Mouse (Mus musculus) MEL (cell line): ENCODE measurements at regions not wholly inside any gene's neighbourhood (a gene's known extent, or its start where the extent isn't known, plus 50 kb on each side); places are given as distances from the start of the nearest gene placed in this dataset.

ENCODE experiments used
- DNase-seq: peaks from one replicate; pipeline ENCODE4 v3.0.0; 2011; ENCODE audit warnings: low read depth, low spot score
- H3K27ac ChIP-seq: 2 replicates; pipeline ENCODE4 v1.5.1; 2012; ENCODE audit warnings: low read depth, mild to moderate bottlenecking, control low read depth, low read length, moderate library complexity; ENCODE audit not compliant: control insufficient read depth
- H3K27me3 ChIP-seq, 2 experiments: fragments of 150-350 bp in 1 of 2; sonication (generic) in 1 of 2; 2 replicates each; pipeline ENCODE4 v1.6.1; 2012; ENCODE audit warnings: low read length in 2 of 2, mild to moderate bottlenecking in 2 of 2, improper control_type of control experiment in 1 of 2, moderate library complexity in 1 of 2; ENCODE audit not compliant: insufficient read depth in 2 of 2, control insufficient read depth in 1 of 2
- H3K36me3 ChIP-seq, 2 experiments: 2 replicates each; pipeline ENCODE4 v1.6.1; 2012 to 2014; ENCODE audit warnings: low read length in 2 of 2, improper control_type of control experiment in 1 of 2, inconsistent platforms in 1 of 2, mild to moderate bottlenecking in 1 of 2; ENCODE audit not compliant: insufficient read depth in 2 of 2, control insufficient read depth in 1 of 2
- H3K4me1 ChIP-seq, 2 experiments: fragments of 150-350 bp in 1 of 2; sonication (generic) in 1 of 2; 2 replicates each; pipeline ENCODE4 v1.6.1; 2012; ENCODE audit warnings: low read length in 2 of 2, improper control_type of control experiment in 1 of 2, mild to moderate bottlenecking in 1 of 2; ENCODE audit not compliant: insufficient read depth in 2 of 2, control insufficient read depth in 1 of 2
- H3K4me3 ChIP-seq, 2 experiments: fragments of 150-350 bp in 1 of 2; sonication (generic) in 1 of 2; 2 replicates each; pipeline ENCODE4 v1.5.1; 2012; ENCODE audit warnings: low read depth in 2 of 2, low read length in 2 of 2, mild to moderate bottlenecking in 2 of 2, moderate library complexity in 2 of 2, control low read depth in 1 of 2, improper control_type of control experiment in 1 of 2; ENCODE audit not compliant: control insufficient read depth in 1 of 2, insufficient read depth in 1 of 2
- H3K79me2 ChIP-seq: 2 replicates; pipeline ENCODE4 v1.6.1; 2012; ENCODE audit warnings: mild to moderate bottlenecking, low read length, moderate library complexity; ENCODE audit not compliant: control insufficient read depth, poor library complexity, insufficient read depth
- H3K9ac ChIP-seq: 2 replicates; pipeline ENCODE4 v1.6.1; 2012; ENCODE audit warnings: low read depth, mild to moderate bottlenecking, control low read depth, low read length, moderate library complexity; ENCODE audit not compliant: control insufficient read depth, poor library complexity, severe bottlenecking
- H3K9me3 ChIP-seq: fragments of 150-350 bp; sonication (generic); replicated peaks from 2 replicates; pipeline ENCODE4 v1.6.1; 2012; ENCODE audit warnings: mild to moderate bottlenecking, low read length, improper control_type of control experiment, moderate library complexity; ENCODE audit not compliant: insufficient read depth
- CHD1 ChIP-seq: IDR thresholded peaks from 2 replicates; pipeline ENCODE4 v1.6.1; 2012; ENCODE audit warnings: low read depth, mild to moderate bottlenecking, inconsistent platforms, low read length, improper control_type of control experiment
- E2F4 ChIP-seq: IDR thresholded peaks from 2 replicates; pipeline ENCODE4 v1.6.1; 2011; ENCODE audit warnings: low read depth, low read length, improper control_type of control experiment, borderline replicate concordance
- EP300 ChIP-seq, 2 experiments: IDR thresholded peaks; 2 replicates each; pipeline ENCODE4 v1.6.1; 2011; ENCODE audit warnings: improper control_type of control experiment in 2 of 2, low read length in 2 of 2, low read depth in 1 of 2, mild to moderate bottlenecking in 1 of 2
- KAT2A ChIP-seq: conservative IDR thresholded peaks from 2 replicates; pipeline ENCODE4 v1.6.1; 2012; ENCODE audit warnings: low read depth, low read length, improper control_type of control experiment, inconsistent platforms
- MAX ChIP-seq: IDR thresholded peaks from 2 replicates; pipeline ENCODE4 v1.6.1; 2011; ENCODE audit warnings: low read length, improper control_type of control experiment
- MAZ ChIP-seq: IDR thresholded peaks from 2 replicates; pipeline ENCODE4 v1.6.1; 2012; ENCODE audit warnings: low read depth, mild to moderate bottlenecking, inconsistent platforms, low read length, improper control_type of control experiment
- MEF2A ChIP-seq: IDR thresholded peaks from 2 replicates; pipeline ENCODE4 v1.6.1; 2014; ENCODE audit warnings: low read depth, mild to moderate bottlenecking, inconsistent platforms, low read length, improper control_type of control experiment; ENCODE audit not compliant: poor library complexity, insufficient replicate concordance, severe bottlenecking; ENCODE audit errors: extremely low read depth
- MYB ChIP-seq: IDR thresholded peaks from 2 replicates; pipeline ENCODE4 v1.6.1; 2011; ENCODE audit warnings: mild to moderate bottlenecking, low read depth, low read length, improper control_type of control experiment
- MYC ChIP-seq: IDR thresholded peaks from 2 replicates; pipeline ENCODE4 v1.6.1; 2011; ENCODE audit warnings: low read depth, mild to moderate bottlenecking, low read length, improper control_type of control experiment, moderate library complexity
- NELFE ChIP-seq: IDR thresholded peaks from 2 replicates; pipeline ENCODE4 v1.6.1; 2011; ENCODE audit warnings: low read depth, low read length, improper control_type of control experiment
- POLR2A ChIP-seq, 2 experiments: IDR thresholded peaks; 2 replicates each; pipeline ENCODE4 v1.6.1; 2011 to 2012; ENCODE audit warnings: low read length in 2 of 2, mild to moderate bottlenecking in 2 of 2, control low read depth in 1 of 2, improper control_type of control experiment in 1 of 2, low read depth in 1 of 2, moderate library complexity in 1 of 2; ENCODE audit not compliant: control insufficient read depth in 1 of 2, insufficient read depth in 1 of 2, poor library complexity in 1 of 2
- POLR2AphosphoS2 ChIP-seq: IDR thresholded peaks from 2 replicates; pipeline ENCODE4 v1.6.1; 2011; ENCODE audit warnings: low read length, improper control_type of control experiment
- POLR2AphosphoS5 ChIP-seq: IDR thresholded peaks from 2 replicates; pipeline ENCODE4 v1.6.1; 2012; ENCODE audit warnings: low read depth, borderline replicate concordance, mild to moderate bottlenecking, inconsistent platforms, low read length, moderate library complexity, mixed read lengths
- SMC3 ChIP-seq: IDR thresholded peaks from 2 replicates; pipeline ENCODE4 v1.6.1; 2011; ENCODE audit warnings: low read depth, low read length, improper control_type of control experiment
- TBP ChIP-seq: IDR thresholded peaks from 2 replicates; pipeline ENCODE4 v1.8.0; 2011; ENCODE audit warnings: low read depth, low read length, improper control_type of control experiment
- TCF12 ChIP-seq: IDR thresholded peaks from 2 replicates; pipeline ENCODE4 v1.6.1; 2014; ENCODE audit warnings: low read depth, mild to moderate bottlenecking, inconsistent platforms, low read length, improper control_type of control experiment, moderate library complexity
- USF2 ChIP-seq, 2 experiments: IDR thresholded peaks; 2 replicates each; pipeline ENCODE4 v1.6.1; 2011 to 2012; ENCODE audit warnings: improper control_type of control experiment in 2 of 2, low read length in 2 of 2, borderline replicate concordance in 1 of 2, inconsistent platforms in 1 of 2, low read depth in 1 of 2, mild to moderate bottlenecking in 1 of 2; ENCODE audit not compliant: insufficient read depth in 1 of 2
- ZC3H11A ChIP-seq: IDR thresholded peaks from 2 replicates; pipeline ENCODE4 v1.6.1; 2012; ENCODE audit warnings: low read depth, mild to moderate bottlenecking, inconsistent platforms, low read length, improper control_type of control experiment
- ZNF384 ChIP-seq: IDR thresholded peaks from 2 replicates; pipeline ENCODE4 v1.6.1; 2012; ENCODE audit warnings: low read depth, mild to moderate bottlenecking, inconsistent platforms, low read length, improper control_type of control experiment

DNA sequence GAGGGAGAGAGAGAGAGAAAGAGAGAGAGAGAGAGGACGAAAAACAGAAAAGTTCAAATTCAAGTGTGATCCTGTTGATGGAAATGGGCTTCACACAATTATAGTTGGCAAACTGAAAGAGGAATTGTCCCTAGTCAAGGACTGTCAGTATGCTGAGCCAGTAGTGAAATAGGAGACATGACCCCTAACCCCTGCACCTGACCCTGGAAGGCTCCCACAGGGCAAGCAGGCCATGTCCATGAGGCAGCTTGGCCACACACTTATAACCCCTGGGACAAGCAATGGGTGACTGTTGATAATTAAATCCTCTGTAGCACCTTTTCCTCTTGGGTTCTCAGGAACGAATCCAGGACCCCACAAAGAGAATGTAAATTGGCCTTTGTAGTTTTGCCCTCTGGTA, 122.1 kb upstream of the Ednrb start:
- Histone ChIP-seq H3K27me3 (no peaks in the 10 kb centered on the region), H3K4me3 (no peak overlapping the region), H3K27ac (no peak overlapping the region), H3K9me3 (no peaks in the 10 kb centered on the region), H3K4me1 (no peaks in the 10 kb centered on the region), H3K36me3 (no peaks in the 10 kb centered on the region), H3K79me2 (no peaks in the 10 kb centered on the region), H3K9ac (no peak overlapping the region)
- no peak for DNase-seq
- TF ChIP-seq MAX (no peak), ZC3H11A (no peak), POLR2AphosphoS5 (no peak), MEF2A (no peak), MAZ (no peak), MYB (no peak), EP300 (IDR thresholded peaks at IDR 0.05; ENCODE audit: low read depth in 1 of 2, low read length in 2 of 2) (no peak), MYC (no peak), KAT2A (no peak), POLR2AphosphoS2 (no peak), ZNF384 (no peak), POLR2A (IDR thresholded peaks at IDR 0.05; ENCODE audit: control insufficient read depth in 1 of 2, insufficient read depth in 1 of 2, low read depth in 1 of 2, low read length in 2 of 2, poor library complexity in 1 of 2) (no peak), TBP (no peak), USF2 (IDR thresholded peaks at IDR 0.05; ENCODE audit: borderline replicate concordance in 1 of 2, insufficient read depth in 1 of 2, low read depth in 1 of 2, low read length in 2 of 2) (no peak), TCF12 (no peak), SMC3 (no peak)
- TF ChIP-seq, all 39 proteins: peak for 0

DNA sequence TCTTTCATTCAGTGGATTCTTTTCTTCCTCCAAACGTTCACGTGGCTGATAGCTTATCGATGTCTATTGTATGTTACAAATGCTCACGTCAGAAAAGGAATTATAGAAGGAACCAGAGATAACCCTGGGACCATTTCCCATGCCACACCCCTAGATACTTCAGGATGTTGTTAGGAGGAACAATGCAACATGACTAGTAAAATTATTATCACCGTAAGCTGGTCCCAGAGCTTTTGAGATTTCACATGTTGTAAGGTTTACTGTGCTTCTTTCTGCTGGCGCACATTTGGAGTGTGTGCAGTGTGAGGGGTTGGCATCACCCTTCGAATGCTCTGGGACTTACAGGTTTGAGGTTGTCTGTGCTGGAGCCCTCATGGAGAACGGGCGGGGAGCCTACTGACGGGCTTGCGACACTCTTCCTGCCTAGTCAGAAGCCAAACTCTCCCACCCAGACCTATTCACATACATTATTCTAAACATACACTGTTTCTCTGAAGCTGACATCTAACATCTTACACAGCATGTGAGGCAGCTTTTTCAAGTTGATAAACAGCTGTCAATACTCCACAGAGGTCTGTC, 118.2 kb upstream of the Ednrb start:
- Histone ChIP-seq H3K9me3 (no peaks in the 10 kb centered on the region), H3K27ac (no peak overlapping the region), H3K4me3 (no peak overlapping the region), H3K36me3 (no peaks in the 10 kb centered on the region), H3K79me2 (no peaks in the 10 kb centered on the region), H3K4me1 (no peaks in the 10 kb centered on the region), H3K9ac (no peak overlapping the region), H3K27me3 (no peaks in the 10 kb centered on the region)
- no peak for DNase-seq
- TF ChIP-seq NELFE (no peak), POLR2AphosphoS5 (no peak), E2F4 (no peak), CHD1 (no peak)
